Mouse (Mus musculus) ZHBTc4 (cell line): Measurements from ENCODE around the gene Ctsh.
"Not testable (repeated sequence)": the region's sequence is repeated elsewhere in the genome, so short reads cannot be mapped to it uniquely, and the experiment has no call there.

Experiments used
- DNase-seq: peaks from one replicate; pipeline ENCODE4 v3.0.0-alpha.2; 2011; ENCODE audit warnings: low read depth, low spot score

Ctsh gene

GRCm38 (mm10) chr9:90053852-90054251, at the start of gene Ctsh:
Gene Ctsh (plus strand): TSS chr9:90054152.
- DNase-seq = no peak

DNA sequence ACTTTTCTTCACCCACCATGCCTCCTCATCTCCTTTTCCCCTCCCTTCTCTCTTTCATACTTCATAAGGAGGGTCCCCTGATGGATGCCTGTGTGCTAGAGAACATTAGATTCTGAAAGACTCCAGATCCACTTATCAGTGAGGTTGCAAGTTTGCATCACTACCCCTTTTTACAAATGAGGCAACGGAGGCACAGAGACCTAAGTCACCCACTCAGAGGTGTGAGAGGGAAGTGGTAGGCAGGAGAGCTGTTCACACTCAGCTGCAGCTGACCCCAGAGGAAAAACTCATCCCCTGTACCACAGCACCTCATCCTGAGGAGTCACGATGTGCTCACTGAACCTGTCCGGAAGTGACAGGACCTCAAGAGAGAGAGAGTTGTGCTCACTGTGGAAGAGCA, 47.5 kb upstream of the Ctsh start:
- DNase-seq = no peak

GRCm38 (mm10) chr9:90007094-90007493, 46.9 kb upstream of the Ctsh start:
- DNase-seq = no peak

GRCm38 (mm10) chr9:90008138-90008537, 45.8 kb upstream of the Ctsh start:
- no peak for DNase-seq

DNA sequence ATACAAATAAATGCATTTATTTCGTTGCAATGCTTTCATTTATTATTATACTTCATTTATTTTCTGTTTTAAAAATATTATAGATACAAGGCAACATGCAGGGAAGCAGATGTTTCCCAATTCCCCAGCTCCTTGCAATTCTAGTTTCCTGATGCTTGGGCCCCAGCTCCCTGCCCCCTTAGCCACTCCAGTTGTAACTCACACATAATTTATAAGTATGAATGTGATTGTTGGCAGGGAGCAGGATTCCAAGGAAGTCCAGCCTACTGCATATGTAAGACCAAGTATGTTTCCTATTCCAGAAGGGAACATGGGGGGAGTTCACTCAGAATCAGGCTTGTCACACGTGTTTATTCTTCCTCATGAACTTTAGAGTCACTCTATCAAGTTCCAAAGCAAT, 42.1 kb upstream of the Ctsh start:
- no peak for DNase-seq

- DNase-seq = no peak
These were observed 39.3 kb upstream of the Ctsh start for GRCm38 (mm10) chr9:90014649-90015048.

- no peak for DNase-seq
These were observed 37.7 kb upstream of the Ctsh start for GRCm38 (mm10) chr9:90016204-90016603.

- DNase-seq = no peak
These were observed 33.1 kb upstream of the Ctsh start for GRCm38 (mm10) chr9:90020866-90021265.

GRCm38 (mm10) chr9:90021442-90021841, 32.5 kb upstream of the Ctsh start:
- DNase-seq = no peak

GRCm38 (mm10) chr9:90027709-90028108, 26.2 kb upstream of the Ctsh start:
- no peak for DNase-seq

DNA sequence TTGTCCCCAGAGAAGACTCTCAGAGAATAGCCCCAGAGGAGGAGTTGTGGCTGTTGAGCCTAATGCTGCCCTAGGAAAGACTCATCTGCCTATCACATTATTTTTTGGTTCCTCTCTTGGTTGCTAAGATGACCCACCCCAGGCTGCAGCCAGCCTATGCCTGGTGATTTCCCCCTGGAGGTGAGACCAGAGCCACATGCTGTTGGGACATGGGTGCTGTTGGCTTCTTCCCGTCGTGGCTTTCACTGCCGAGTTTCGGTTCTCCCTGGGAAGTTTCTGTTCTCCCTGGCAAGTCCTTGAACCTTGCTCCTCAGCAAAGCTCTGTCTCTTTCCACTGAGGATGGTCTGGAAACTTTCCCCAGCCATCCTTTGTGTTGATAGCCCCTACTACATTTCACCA, 20.0 kb upstream of the Ctsh start:
- DNase-seq = no peak

GRCm38 (mm10) chr9:90035168-90035567, 18.8 kb upstream of the Ctsh start:
- DNase-seq = no peak

DNA sequence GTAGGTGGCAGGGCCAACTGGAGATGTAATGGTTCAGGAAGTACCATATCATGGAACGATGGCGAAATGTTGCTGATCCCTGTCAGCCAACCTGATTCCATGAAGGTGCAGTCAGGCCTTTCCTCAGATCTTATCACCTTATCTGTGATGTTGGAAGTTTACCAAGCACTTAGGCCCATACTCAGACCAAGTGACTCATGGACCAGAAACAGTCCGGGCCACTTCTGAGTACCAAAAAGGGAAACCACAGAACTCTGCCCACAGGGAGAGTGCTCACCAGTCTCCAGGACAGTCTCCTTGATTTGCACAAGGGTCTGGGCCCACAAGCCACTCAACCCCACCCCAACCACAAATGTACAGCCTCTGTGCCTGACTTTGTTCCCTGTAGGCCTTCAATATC, 18.2 kb upstream of the Ctsh start:
- DNase-seq = no peak

- no peak for DNase-seq
These were observed 17.6 kb upstream of the Ctsh start for GRCm38 (mm10) chr9:90036313-90036712.

DNA sequence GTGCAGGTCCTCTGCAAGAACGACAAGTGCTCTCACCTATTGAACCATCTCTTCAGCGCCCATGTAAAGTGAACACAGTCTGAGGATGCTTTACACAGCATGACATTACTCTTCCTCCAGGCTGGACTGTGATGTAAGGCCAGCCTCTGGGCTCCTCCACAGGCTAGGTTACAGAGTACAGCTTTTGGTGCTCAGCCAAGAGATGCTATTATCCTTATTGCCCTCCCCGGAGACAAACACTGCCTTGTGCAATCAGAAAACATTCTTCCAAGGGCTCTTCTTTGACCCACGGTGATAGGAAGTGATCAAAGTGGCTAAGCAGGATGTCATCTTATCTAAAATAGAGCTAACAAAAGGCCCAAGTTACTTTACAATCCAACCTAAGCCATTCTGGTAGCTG, 15.4 kb upstream of the Ctsh start:
- no peak for DNase-seq

DNA sequence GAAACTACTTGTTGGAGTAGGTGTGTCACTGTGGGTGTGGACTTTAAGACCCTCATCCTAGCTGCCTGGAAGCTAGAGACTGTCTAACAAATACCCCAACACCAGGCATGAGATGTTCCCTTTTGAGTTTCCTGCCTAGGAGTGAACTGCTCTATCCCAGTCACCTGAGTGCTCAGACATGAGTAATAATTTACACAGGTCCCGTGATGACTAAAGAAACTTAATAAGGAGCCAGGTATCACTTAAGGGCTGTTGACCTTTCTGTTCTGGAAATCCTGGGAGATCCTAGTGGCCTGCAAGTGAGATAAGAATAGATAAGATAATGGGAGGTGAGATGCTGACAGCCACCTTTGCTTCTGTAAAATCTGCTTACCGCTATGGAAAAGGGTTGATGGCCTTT, 13.0 kb upstream of the Ctsh start:
- DNase-seq = no peak

DNA sequence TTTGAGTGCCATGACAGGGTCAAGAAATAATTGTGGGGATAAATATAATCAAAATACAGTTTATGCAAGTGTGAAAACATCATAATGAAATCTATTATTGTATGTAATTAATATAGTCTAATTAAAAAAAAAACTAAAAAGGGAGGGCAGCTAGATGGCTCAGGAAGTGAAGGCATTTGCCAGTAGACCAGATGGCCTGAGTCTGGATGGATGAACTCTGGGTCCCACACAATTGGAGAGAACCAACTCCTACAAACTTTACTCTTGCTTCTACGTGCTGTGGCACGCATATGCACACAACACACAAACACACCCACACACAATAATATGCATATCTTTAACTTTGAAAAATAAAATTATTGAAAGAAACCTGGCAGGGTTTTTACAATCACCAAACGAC, 12.4 kb upstream of the Ctsh start:
- no peak for DNase-seq

DNA sequence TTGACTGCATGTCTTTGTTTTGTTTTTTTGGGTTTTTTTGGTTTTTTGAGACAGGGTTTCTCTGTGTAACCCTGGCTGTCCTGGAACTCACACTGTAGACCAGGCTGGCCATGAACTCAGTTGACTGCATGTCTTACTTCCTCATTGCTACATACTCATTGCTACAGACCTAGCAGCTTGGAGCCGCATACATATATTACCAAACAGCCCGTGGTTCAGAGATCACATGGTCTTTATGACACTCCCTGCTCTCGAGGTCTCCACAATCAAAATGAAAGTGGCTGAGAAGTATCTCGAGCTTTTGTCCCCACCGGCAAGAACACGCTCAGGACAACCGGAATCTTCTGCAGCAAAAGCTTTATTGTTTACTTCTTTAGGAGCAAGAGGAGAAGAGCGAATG, 11.0 kb upstream of the Ctsh start:
- DNase-seq = not testable (repeated sequence)

DNA sequence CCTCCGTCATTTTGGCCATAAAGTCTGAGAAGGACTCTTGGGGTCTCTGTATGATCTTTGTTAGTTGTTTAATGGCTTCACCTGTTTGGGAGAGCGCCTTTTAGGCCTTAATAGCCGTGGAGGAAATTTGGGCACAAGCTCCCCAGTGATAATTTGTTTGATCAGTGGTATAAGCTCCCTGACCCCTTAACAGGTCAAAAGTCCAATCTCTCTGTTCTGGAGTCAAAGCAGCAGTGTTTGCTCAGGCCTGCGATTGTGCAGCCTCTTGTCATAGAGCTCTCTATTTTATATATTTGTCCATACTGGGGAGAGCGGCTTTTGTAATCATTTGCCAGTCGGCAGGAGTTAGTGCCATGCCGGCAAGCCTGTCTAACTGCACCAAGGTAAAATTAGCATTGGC, 8.8 kb upstream of the Ctsh start:
- no peak for DNase-seq

GRCm38 (mm10) chr9:90047937-90048627, 5.9 kb upstream of the Ctsh start:
- no peak for DNase-seq

DNA sequence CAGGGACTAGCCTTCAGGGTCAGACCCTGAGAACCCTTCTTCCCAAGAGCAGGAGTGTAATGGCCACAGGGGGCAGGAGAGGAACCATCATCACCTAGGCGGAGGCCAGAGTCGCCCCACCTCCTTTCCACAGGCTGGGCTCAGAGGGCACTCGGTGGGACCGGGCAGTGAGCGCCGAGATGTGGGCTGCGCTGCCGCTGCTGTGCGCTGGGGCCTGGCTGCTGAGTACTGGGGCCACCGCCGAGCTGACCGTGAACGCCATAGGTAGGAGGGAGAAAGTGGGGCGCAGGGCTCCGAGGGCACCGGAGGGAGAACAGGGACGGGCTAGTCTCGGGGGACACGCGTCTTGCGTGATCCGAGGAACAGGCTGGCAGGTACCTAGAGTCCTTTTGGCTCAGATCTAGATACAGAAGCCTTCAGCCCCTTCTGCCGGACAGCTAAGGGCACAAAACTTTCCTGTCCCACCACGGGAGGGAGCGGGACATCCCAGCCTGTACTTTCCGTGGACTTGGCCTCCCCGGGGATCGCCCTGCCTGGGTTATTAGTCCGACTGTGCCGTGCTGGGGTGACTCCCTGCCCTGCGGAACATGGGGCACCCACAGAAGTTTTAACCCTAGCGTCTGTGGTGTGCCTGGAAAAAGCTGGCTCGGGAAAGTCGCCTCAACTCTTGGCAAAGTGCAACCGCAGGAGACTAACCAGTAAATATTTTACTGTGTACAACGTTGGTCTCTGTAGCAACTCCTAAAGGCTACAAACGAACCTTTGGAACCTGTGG, 606 bp downstream of the Ctsh start:
- DNase-seq = peak; percentile 64

- DNase-seq = no peak
These were observed 1.5 kb downstream of the Ctsh start for GRCm38 (mm10) chr9:90055409-90055808.

GRCm38 (mm10) chr9:90055911-90056310, 2.0 kb downstream of the Ctsh start:
- no peak for DNase-seq
